Mouse (Mus musculus) right cerebral cortex, postnatal 36 days (tissue): ENCODE measurements at regions not wholly inside any gene's neighbourhood (a gene's known extent, or its start where the extent isn't known, plus 50 kb on each side); places are given as distances from the start of the nearest gene placed in this dataset.
"Not testable (repeated sequence)": the region's sequence is repeated elsewhere in the genome, so short reads cannot be mapped to it uniquely, and the experiment has no call there.

Source experiments
- DNase-seq, 2 experiments: peaks; one replicate each; pipeline ENCODE4 v3.0.0; 2022; ENCODE audit warnings: low spot score in 2 of 2, mixed read lengths in 1 of 2

- DNase-seq: no peak
Observed at GRCm38 (mm10) chr4:23787417-23788204, 708.6 kb upstream of the Mms22l start.

- DNase-seq: no peak
Observed at GRCm38 (mm10) chr4:23823516-23823915, 672.7 kb upstream of the Mms22l start.

GRCm38 (mm10) chr4:23826885-23827284, 669.4 kb upstream of the Mms22l start:
- DNase-seq: peak; percentile 7 to 16

GRCm38 (mm10) chr4:23832385-23833164, 663.7 kb upstream of the Mms22l start:
- peak in 1 of 2 experiments; percentile 6 for DNase-seq

GRCm38 (mm10) chr4:23843609-23844287, 652.5 kb upstream of the Mms22l start:
- DNase-seq: no peak

GRCm38 (mm10) chr4:23844288-23844971, 651.8 kb upstream of the Mms22l start:
- DNase-seq: no peak

- no peak for DNase-seq
Observed at GRCm38 (mm10) chr4:23845263-23845662, 651.0 kb upstream of the Mms22l start.

- no peak for DNase-seq
Observed at GRCm38 (mm10) chr4:23850640-23851039, 645.6 kb upstream of the Mms22l start.

GRCm38 (mm10) chr4:23862437-23862836, 633.8 kb upstream of the Mms22l start:
- no peak for DNase-seq

- no peak for DNase-seq
Observed at GRCm38 (mm10) chr4:23880007-23880406, 616.2 kb upstream of the Mms22l start.

- peak in 1 of 2 experiments; percentile 9 for DNase-seq
Observed at GRCm38 (mm10) chr4:23913396-23913795, 582.9 kb upstream of the Mms22l start.

- no peak for DNase-seq
Observed at GRCm38 (mm10) chr4:23913822-23914221, 582.4 kb upstream of the Mms22l start.

GRCm38 (mm10) chr4:23914423-23914822, 581.8 kb upstream of the Mms22l start:
- DNase-seq: no peak

GRCm38 (mm10) chr4:23921520-23921919, 574.7 kb upstream of the Mms22l start:
- DNase-seq: no peak

GRCm38 (mm10) chr4:23954140-23954539, 542.1 kb upstream of the Mms22l start:
- no peak for DNase-seq

- DNase-seq: not testable (repeated sequence)
Observed at GRCm38 (mm10) chr4:23982193-23982592, 514.1 kb upstream of the Mms22l start.

- DNase-seq: no peak
Observed at GRCm38 (mm10) chr4:23982790-23983451, 513.3 kb upstream of the Mms22l start.

- DNase-seq: no peak
Observed at GRCm38 (mm10) chr4:23983452-23983805, 512.8 kb upstream of the Mms22l start.

GRCm38 (mm10) chr4:23984005-23984404, 512.2 kb upstream of the Mms22l start:
- DNase-seq: no peak

- DNase-seq: no peak
Observed at GRCm38 (mm10) chr4:23985956-23986355, 510.3 kb upstream of the Mms22l start.

- no peak for DNase-seq
Observed at GRCm38 (mm10) chr4:23993823-23994222, 502.4 kb upstream of the Mms22l start.
